Mouse (Mus musculus) intestine, embryonic 15.5 days (tissue): ENCODE results near the gene Map3k4. TPM values are rescaled to one million over a fixed set of nuclear protein-coding genes. Genes with fewer than 3 reads are reported as not detected.

Source experiments
- ATAC-seq: fragments of 200-750 bp; cut with Nextera tagmentation; 2 replicates; pipeline ENCODE4 v1.8.0; 2017; ENCODE audit warnings: moderate TSS enrichment, moderate library complexity
- H3K27ac ChIP-seq: fragments of 300-500 bp; sonication (generic); 2 replicates; pipeline ENCODE4 v1.5.1; 2015; ENCODE audit warnings: mild to moderate bottlenecking, inconsistent platforms
- H3K27me3 ChIP-seq: fragments of 300-500 bp; sonication (generic); replicated peaks from 2 replicates; pipeline ENCODE4 v1.6.1; 2015; ENCODE audit warnings: inconsistent platforms
- H3K36me3 ChIP-seq: fragments of 300-500 bp; sonication (generic); 2 replicates; pipeline ENCODE4 v1.6.1; 2015; ENCODE audit warnings: inconsistent platforms
- H3K4me1 ChIP-seq: fragments of 300-500 bp; sonication (generic); replicated peaks from 2 replicates; pipeline ENCODE4 v1.6.1; 2015; ENCODE audit warnings: inconsistent platforms
- H3K4me2 ChIP-seq: fragments of 300-500 bp; sonication (generic); replicated peaks from 2 replicates; pipeline ENCODE4 v1.6.1; 2015; ENCODE audit warnings: mild to moderate bottlenecking, inconsistent platforms
- H3K4me3 ChIP-seq: fragments of 300-500 bp; sonication (generic); replicated peaks from 2 replicates; pipeline ENCODE4 v1.5.1; 2015; ENCODE audit warnings: inconsistent platforms
- H3K9ac ChIP-seq: fragments of 300-500 bp; sonication (generic); 2 replicates; pipeline ENCODE4 v1.6.1; 2015; ENCODE audit warnings: inconsistent platforms
- H3K9me3 ChIP-seq: fragments of 300-500 bp; sonication (generic); 2 replicates; pipeline ENCODE4 v1.6.1; 2016; ENCODE audit warnings: inconsistent platforms
- WGBS: fragments of 180-500 bp; shearing (Covaris S2); methylation state at CpG from one replicate; pipeline ENCODE4 v1.1.7; 2015; 5-methylcytosine and 5-hydroxymethylcytosine counted together
- polyA plus RNA-seq: library from polyadenylated mRNA; unstranded; fragments of >200 nt; fragmentation: Nextera tagmentation; extraction: Ambion mirVana; gene quantifications from 2 replicates; pipeline ENCODE4 v1.2.1, GENCODE M21; 2015

Map3k4 gene
- polyA plus RNA-seq, 1 experiment from 2014 or later = 43.9 TPM

GRCm38 (mm10) chr17:12186341-12186740 is 132.3 kb downstream of the Map3k4 start:
- no peaks in the 10 kb centered on the region for H3K36me3 ChIP-seq
- no peak overlapping the region for H3K9ac ChIP-seq
- no peak for ATAC-seq
- H3K4me1 ChIP-seq = no peaks in the 10 kb centered on the region
- no peak overlapping the region for H3K4me2 ChIP-seq
- 85% methylated on average over 3 of the region's 3 CpGs for WGBS
- H3K27me3 ChIP-seq = no peaks in the 10 kb centered on the region; the same call in 1 of the 2 replicates
- no peaks in the 10 kb centered on the region for H3K9me3 ChIP-seq
- no peak overlapping the region for H3K27ac ChIP-seq
- H3K4me3 ChIP-seq = no peak overlapping the region

GRCm38 (mm10) chr17:12185855-12186254 is 132.7 kb downstream of the Map3k4 start:
- H3K4me1 ChIP-seq = no peaks in the 10 kb centered on the region
- 85% methylated on average over 4 of the region's 4 CpGs for WGBS
- no peak overlapping the region for H3K4me3 ChIP-seq
- no peak overlapping the region for H3K4me2 ChIP-seq
- no peaks in the 10 kb centered on the region for H3K9me3 ChIP-seq
- H3K36me3 ChIP-seq = no peaks in the 10 kb centered on the region
- ATAC-seq = peak; percentile 47; the same call in 1 of the 2 replicates
- no peak overlapping the region for H3K9ac ChIP-seq
- no peaks in the 10 kb centered on the region; the same call in 1 of the 2 replicates for H3K27me3 ChIP-seq
- no peak overlapping the region for H3K27ac ChIP-seq

- Histone ChIP-seq H3K36me3 (no peaks in the 10 kb centered on the region), H3K27me3 (peaks cover 4% of the 10 kb centered on the region; the same call in 1 of the 2 replicates), H3K27ac (no peak overlapping the region), H3K4me1 (no peaks in the 10 kb centered on the region), H3K4me2 (no peak overlapping the region), H3K9me3 (no peaks in the 10 kb centered on the region), H3K9ac (no peak overlapping the region), H3K4me3 (no peak overlapping the region)
- no peak for ATAC-seq
- WGBS = 70% methylated on average over 8 of the region's 8 CpGs
Measured at GRCm38 (mm10) chr17:12184283-12184682, 134.3 kb downstream of the Map3k4 start.

GRCm38 (mm10) chr17:12182702-12183485 is 135.7 kb downstream of the Map3k4 start:
- H3K4me2 ChIP-seq = no peak overlapping the region
- H3K27ac ChIP-seq = no peak overlapping the region
- H3K27me3 ChIP-seq = peaks cover 4% of the 10 kb centered on the region; the same call in 1 of the 2 replicates
- no peaks in the 10 kb centered on the region for H3K36me3 ChIP-seq
- H3K9ac ChIP-seq = no peak overlapping the region
- ATAC-seq = no peak
- 77% methylated on average over 5 of the region's 5 CpGs for WGBS
- no peak overlapping the region for H3K4me3 ChIP-seq
- H3K4me1 ChIP-seq = no peaks in the 10 kb centered on the region
- H3K9me3 ChIP-seq = no peaks in the 10 kb centered on the region

- 66% methylated on average over 2 of the region's 2 CpGs for WGBS
Measured at GRCm38 (mm10) chr17:12179766-12180165, 138.8 kb downstream of the Map3k4 start.

GRCm38 (mm10) chr17:12179339-12179738 is 139.3 kb downstream of the Map3k4 start:
- no peak overlapping the region for H3K4me2 ChIP-seq
- no peak overlapping the region for H3K27ac ChIP-seq
- H3K27me3 ChIP-seq = peaks cover 4% of the 10 kb centered on the region; the same call in 1 of the 2 replicates
- ATAC-seq = no peak
- H3K4me3 ChIP-seq = no peak overlapping the region
- no peak overlapping the region for H3K9ac ChIP-seq
- WGBS = 83% methylated on average over 7 of the region's 7 CpGs
- no peaks in the 10 kb centered on the region for H3K9me3 ChIP-seq
- H3K4me1 ChIP-seq = no peaks in the 10 kb centered on the region
- no peaks in the 10 kb centered on the region for H3K36me3 ChIP-seq

More at GRCm38 (mm10) chr17:12179766-12180165, 138.8 kb downstream of the Map3k4 start:
- Histone ChIP-seq H3K4me1 (no peaks in the 10 kb centered on the region), H3K9me3 (no peaks in the 10 kb centered on the region), H3K4me3 (no peak overlapping the region), H3K27me3 (peaks cover 4% of the 10 kb centered on the region; the same call in 1 of the 2 replicates), H3K36me3 (no peaks in the 10 kb centered on the region), H3K4me2 (no peak overlapping the region), H3K9ac (no peak overlapping the region), H3K27ac (no peak overlapping the region)
- ATAC-seq = no peak

Other genes with a start within 250 kb of the Map3k4 start
- 19.6 and 20.2 TPM in 2 replicates for gene Agpat4, start 200.1 kb downstream of the Map3k4 start, polyA plus RNA-seq
- 3.7 and 4.9 TPM in 2 replicates for gene Plg, start 59.8 kb upstream of the Map3k4 start, polyA plus RNA-seq
- 0.16 and 0.21 TPM in 2 replicates for gene Slc22a3, start 188.9 kb upstream of the Map3k4 start, polyA plus RNA-seq